Comparison of ENCODE assay signal across 9 mouse cellular contexts in genomic region chr5:135914156-135914555, GRCm38 (mm10). TPM values are rescaled to one million over a fixed set of nuclear protein-coding genes. Genes with fewer than 3 reads are reported as not detected.
A peak's percentile ranks its signal among the peaks of the same experiment; 100 is the strongest.
DNase-seq lines count a peak whose midpoint lies in the region; ATAC-seq lines count a peak whose summit lies in the region.
"Had no signal": no experiment of that assay in that cellular context is flagged by ENCODE, and none has a peak within 500 bp of the region (broad histone marks: within the 10 kb centered on the region; RNA-seq: fewer than 3 reads in every experiment).

No protein-coding gene starts in this region.

- peak; percentile 32 for DNase-seq in kidney, adult 9 months
- DNase-seq in kidney, postnatal 4 days, result no peak
- peak; percentile 74 for DNase-seq in cerebellum, adult 9-11 months
- peak; percentile 68 to 79 for DNase-seq in lung, postnatal 4 days
- no peak for DNase-seq in urinary bladder, postnatal 4 days (ENCODE audit: low spot score in 2 of 2)
- DNase-seq in thymus, postnatal 4 days, result no peak
- DNase-seq in natural killer cell, adult 2 months (ENCODE audit: low spot score in 2 of 2), result no peak

- no peaks in the 10 kb centered on the region for H3K9me3 ChIP-seq in heart, embryonic 16.5 days (replicated peaks; ENCODE audit: control insufficient read depth, low read length)
- H3K9me3 ChIP-seq: neural tube, embryonic 13.5 days had no signal

- peak; percentile 84 for ATAC-seq in heart, embryonic 16.5 days (replicated peaks; ENCODE audit: extremely low read depth, insufficient read depth, low FRiP score)

- H3K4me2 ChIP-seq in heart, embryonic 16.5 days (ENCODE audit: low read depth, low read length), result peak overlapping the region; percentile 53
- H3K4me2 ChIP-seq: neural tube, embryonic 13.5 days had no signal

- H3K27ac ChIP-seq in heart, embryonic 16.5 days (ENCODE audit: low read length), result peak overlapping the region; percentile 99
- H3K27ac ChIP-seq: neural tube, embryonic 13.5 days had no signal

- 43% methylated on average over 6 of the region's 6 CpGs for WGBS in heart, embryonic 16.5 days

- H3K4me3 ChIP-seq in heart, embryonic 16.5 days (ENCODE audit: low read length), result no peak overlapping the region
- H3K4me3 ChIP-seq: neural tube, embryonic 13.5 days had no signal

- H3K36me3 ChIP-seq in heart, embryonic 16.5 days (ENCODE audit: control insufficient read depth, insufficient read depth), result peaks cover 37% of the 10 kb centered on the region

- H3K27me3 ChIP-seq in heart, embryonic 16.5 days (ENCODE audit: control insufficient read depth, insufficient read depth, low read length), result no peaks in the 10 kb centered on the region
- H3K27me3 ChIP-seq: neural tube, embryonic 13.5 days had no signal

- H3K9ac ChIP-seq in heart, embryonic 16.5 days (ENCODE audit: low read length), result peak overlapping the region; percentile 60
- H3K9ac ChIP-seq: neural tube, embryonic 13.5 days had no signal

- H3K4me1 ChIP-seq in heart, embryonic 16.5 days (ENCODE audit: control insufficient read depth, insufficient read depth, low read length), result peaks cover 38% of the 10 kb centered on the region

RNA-seq across cellular contexts. Expression of gene Ywhag, which starts 20.3 kb away (rescaled TPM):
- polyA plus RNA-seq in heart, embryonic 16.5 days (2015; fragmentation: Nextera tagmentation; extraction: Ambion mirVana), result 167 and 202 TPM in 2 replicates

RNA-seq across cellular contexts. Expression of gene Hspb1, which starts 26.4 kb away (rescaled TPM):
- polyA plus RNA-seq in heart, embryonic 16.5 days (2015; fragmentation: Nextera tagmentation; extraction: Ambion mirVana), result 794 and 965 TPM in 2 replicates

Comparison
In these comparisons a context has a peak if more than half of its experiments do, and no peak if none do; other contexts are left out.
1. DNase-seq: peak in kidney, adult 9 months (single experiment), cerebellum, adult 9-11 months (single experiment) and lung, postnatal 4 days (2 of 2); none in kidney, postnatal 4 days (0 of 2), urinary bladder, postnatal 4 days (0 of 2), thymus, postnatal 4 days (single experiment) and natural killer cell, adult 2 months (0 of 2).